Mouse (Mus musculus) testis, adult 2 months (tissue): Measurements from ENCODE around the gene Fam102b.

ENCODE experiments used
- CTCF ChIP-seq: fragments of 200-500 bp; IDR thresholded peaks from 2 replicates; pipeline ENCODE4 v1.5.1; 2012; ENCODE audit warnings: low read depth, mild to moderate bottlenecking, inconsistent platforms, low read length, moderate library complexity; ENCODE audit not compliant: control insufficient read depth, insufficient read depth, insufficient replicate concordance
- POLR2A ChIP-seq: fragments of 200-500 bp; IDR thresholded peaks from 2 replicates; pipeline ENCODE4 v1.6.1; 2012; ENCODE audit warnings: low read depth, mild to moderate bottlenecking, inconsistent platforms, low read length, moderate library complexity; ENCODE audit not compliant: control insufficient read depth

DNA sequence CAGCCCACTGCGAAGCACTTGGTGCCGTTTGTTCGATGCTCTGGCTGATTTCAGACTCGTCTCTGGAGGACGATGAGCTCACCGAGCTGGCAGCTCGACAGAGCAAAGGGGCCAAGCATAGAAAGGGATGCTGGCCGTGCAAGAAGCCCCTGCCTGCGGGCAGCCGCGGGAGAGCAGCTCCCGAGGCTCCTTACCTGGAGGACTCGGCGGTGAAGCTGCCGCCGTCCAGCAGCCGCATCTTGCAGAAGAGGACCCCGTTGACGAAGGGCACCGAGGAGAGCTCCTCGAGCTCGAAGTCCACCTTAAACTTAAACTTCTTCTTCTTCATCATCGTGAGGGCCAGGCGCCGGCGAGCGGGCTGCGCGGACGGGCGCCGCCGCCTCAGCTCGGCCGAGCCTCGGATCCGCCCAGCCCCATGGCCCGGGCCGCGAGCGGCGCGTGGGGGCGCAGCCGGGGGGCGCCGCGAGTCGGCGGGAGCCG, 376 bp downstream of the Fam102b start:
- TF ChIP-seq CTCF = no peak
- TF ChIP-seq POLR2A = no peak
